Mouse (Mus musculus) spleen, postnatal 14 days (tissue): ENCODE data around the gene Mamstr.
A peak's percentile ranks its signal among the peaks of the same experiment; 100 is the strongest.

Source experiments
- DNase-seq, 2 experiments: peaks; one replicate each; pipeline ENCODE4 v3.0.0; 2021 to 2022; ENCODE audit warnings: low spot score in 2 of 2

Mamstr gene

DNA sequence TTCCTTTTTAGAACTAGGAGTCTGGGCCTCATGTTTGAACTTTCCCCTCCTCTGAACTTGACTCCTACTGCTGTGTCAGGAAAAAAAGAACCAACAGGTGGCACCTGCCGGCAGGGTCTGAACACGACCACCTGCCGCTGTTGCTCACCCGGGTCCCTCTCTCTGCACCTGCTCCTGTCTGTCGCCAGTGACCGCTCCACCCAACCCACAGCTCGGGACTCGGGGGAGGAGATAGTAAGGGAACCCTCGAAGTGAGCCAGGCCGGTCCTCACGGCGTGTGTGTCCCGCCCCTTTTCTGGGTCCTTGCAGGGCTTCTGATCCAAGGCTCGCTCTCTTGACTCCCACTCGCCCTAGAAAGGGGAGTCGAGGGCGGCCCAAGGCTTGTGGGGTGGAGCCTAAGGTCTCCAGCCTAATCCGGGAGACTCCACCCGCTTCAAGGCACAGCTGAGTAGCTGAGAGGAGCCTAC is at the start of gene Mamstr:
Gene Mamstr, plus strand, starts transcription at position 417 of the 467 bp plus-strand sequence.
- DNase-seq: no peak

DNA sequence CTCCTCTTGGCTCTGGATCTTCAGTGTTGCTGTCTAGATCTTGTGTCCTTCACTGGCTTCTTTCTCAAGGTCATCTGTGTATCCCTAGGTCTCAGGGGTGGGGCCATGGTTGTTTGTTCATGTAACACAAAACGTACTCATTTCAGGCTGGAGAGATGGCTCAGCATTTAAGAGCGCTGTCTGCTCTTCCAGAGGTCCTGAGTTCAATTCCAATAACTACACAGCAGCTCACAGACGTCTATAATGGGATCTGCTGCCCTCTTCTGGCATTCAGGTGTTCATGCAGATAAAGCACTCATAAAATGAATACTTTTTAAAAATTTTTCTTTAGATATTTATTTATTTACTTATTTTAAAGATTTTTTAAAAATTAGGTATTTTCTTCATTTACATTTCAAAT is 48.9 kb upstream of the Mamstr start:
- no peak for DNase-seq

DNA sequence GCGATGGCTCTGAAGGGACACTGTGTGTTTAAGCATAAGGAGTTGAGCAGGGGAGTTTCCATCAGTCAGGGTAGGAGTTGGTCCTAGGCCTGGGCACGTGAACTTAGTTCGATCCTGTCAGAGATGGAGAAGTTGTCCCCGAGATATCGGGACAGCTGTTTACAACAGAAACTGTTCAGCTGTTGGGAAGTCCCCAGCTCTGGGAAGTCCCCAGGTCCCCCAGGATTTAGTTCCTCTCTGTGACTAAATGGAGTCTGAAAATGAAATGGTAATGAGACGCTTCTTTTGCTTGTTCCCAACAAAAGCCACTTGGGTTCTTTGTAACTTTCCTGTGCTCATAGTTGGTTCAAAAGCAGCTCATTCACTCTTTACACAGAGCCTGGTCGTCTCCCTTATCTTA is 47.9 kb upstream of the Mamstr start:
- DNase-seq: no peak

DNA sequence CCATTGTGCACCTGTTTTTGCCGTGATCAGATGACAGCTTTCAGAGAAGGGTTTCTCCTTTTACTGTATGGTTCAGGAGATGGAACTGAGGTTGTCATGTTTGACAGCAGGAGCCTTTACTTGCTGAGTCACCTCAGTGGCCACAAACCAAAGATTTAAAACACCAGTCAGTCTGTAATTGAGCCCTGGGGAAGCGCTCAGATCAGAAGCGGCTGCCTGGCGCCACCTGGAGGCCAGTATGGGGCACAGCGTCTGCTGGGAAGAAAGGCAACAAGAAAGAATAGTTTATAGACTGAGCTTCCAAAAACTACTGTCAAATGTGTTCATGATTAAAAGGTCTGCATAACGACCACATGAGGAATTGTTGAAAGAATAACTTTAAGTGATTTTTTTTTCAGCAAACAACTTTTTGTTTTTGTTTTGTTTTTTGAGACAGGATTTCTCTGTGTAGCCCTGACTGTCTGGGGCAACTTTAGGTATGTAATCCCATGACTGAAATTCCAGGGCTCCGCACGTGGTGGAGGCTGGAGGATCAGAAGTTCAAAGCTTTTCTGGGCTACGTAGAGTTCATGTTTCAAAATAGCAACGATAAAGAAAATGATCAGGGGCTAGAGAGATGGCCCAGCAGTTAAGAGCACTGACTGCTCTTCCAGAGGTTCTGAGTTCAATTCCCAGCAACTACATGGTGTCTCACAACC is 46.5 kb upstream of the Mamstr start:
- DNase-seq: peak; percentile 37 to 70

DNA sequence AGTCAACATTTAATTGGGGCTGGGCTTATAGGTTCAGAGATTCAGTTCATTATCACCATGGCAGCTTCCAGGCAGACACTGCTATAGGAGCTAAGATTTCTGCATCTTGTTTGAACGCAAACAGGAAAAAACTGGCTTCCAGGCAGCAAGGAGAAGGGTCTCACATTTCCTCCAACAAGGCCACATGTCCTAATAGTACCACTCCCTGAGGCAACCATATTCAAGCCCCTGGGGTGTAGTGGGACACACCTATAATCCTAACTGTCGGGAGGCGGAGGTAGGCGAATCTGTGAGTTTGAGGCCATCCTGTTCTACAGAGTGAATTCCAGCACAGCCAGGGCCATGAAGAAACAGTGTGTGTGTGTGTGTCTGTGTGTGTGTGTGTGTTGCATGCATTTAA is 44.6 kb upstream of the Mamstr start:
- no peak for DNase-seq

DNA sequence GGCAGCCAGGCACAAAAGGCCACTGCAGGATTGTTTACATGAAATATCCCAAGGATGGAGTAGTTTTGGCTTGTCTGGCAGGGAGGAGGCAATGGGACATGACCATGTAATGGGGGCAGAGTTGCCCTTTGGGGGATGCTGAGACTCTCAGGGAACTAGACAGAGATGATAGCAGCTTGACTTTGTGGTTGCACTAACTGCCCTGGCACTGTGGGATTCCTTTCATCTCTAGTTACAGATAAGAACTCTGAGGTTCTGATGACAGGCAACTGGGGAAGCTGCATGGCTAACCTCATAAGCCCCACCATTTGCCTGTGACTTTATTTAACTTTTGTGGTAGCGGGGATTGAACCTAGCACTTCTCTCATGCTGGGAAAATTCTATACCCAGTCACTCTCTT is 43.7 kb upstream of the Mamstr start:
- DNase-seq: no peak

DNA sequence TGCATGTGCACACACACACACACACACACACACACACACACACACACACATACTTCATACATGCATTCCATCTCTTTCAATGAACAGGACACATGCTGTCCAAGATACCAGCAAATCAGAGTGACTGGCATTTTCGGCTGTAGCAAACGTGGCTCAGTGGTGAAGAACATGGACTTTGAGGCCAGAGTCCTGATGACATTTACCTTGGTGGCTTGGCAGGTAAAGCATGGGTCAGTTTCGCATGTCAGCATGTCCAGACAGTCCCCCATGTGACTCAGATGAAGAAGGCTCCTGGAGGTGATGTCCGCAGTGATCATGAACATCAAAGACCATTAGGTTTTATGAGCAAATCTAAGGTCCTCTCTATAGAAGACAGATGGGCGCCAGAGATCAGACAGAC is 42.8 kb upstream of the Mamstr start:
- no peak for DNase-seq

DNA sequence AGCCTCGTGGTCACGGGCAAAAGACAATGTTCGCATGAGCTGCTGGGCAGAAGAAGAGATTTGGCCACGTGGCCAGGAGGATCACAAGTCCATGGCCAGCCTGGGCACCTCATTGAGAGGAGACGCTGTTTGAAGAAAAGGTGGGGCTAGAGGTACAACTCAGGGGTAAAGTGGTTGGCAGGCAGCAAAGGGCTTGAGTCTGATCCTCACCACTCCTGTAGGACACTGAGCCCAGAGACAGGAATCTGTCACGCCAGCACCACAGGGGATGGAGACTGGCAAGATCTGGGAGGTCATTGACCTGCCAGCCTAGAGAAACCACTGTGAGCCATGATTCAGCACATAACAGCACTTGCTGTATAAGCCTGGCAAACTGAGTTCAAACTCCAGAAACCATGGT is 42.2 kb upstream of the Mamstr start:
- no peak for DNase-seq

DNA sequence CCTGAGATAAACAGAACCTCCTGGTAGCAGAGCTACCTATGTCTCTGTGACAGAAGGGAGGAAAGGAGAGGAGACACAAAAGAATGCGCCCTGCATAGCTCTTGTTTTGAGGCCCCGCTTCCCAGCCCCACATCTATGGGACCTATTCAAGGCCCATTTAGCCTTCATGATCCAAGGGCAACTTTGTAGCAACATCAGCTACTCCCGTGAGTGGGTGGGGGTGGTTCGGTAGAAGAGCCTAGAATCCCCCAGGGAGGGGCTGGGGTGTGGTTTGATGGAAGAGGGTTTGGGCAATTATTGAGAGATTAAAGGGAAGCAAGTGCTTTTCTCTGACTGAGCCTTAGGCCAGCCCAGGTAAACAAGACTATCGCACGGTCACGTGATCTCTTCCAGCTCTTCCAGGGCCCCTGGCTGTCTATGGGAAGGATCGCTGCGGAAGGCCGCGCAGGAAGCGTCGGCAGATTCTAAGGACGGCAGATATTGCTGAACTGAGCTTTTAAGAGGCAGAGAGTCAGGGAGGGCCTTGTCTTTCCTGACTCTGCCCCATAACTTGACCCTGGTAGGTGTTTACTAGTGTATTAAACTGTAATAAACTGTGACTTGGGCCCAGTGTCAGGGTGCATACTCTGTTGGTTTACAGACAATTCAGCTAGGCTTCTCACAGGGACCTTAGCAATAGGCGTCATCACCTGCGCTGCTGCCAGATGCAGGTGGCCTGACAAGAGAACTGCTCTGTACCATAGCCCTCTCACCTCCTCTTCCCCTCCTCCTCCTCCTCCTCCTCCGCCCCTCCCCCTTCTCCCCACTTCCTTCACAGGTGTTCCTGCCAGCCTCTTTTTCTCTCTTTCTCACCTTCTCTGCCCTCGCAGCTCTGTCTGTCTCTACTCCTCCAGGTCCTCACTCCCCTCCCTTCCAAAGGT is 40.6 kb upstream of the Mamstr start:
- DNase-seq: no peak

DNA sequence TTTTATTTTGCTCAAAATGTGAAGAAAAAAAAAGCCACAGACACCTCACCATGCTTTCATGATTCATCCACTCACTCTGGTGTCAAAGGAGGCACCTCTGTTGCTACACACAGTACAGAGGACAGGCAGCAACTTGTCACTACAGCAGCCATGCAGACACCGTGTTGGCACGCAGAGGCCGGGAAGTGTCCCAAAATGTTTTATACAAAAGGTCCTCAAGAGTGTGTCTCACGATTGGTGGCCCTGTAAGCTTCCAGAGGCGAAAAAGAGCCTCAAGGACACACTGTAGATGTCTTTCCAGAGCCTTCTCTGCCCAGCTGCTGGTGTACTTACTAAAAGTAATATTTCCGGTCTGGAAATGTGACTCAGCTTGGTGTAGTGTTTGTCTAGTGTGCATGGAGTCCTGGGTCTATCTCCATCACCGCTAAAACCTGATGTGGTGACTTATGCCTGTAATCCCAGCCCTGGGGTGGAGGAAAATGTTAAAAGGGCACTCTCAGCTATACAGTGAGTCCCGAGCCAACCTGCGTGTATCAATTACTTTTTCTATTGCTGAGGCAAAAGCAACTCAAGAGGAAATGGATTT is 34.0 kb upstream of the Mamstr start:
- no peak for DNase-seq

DNA sequence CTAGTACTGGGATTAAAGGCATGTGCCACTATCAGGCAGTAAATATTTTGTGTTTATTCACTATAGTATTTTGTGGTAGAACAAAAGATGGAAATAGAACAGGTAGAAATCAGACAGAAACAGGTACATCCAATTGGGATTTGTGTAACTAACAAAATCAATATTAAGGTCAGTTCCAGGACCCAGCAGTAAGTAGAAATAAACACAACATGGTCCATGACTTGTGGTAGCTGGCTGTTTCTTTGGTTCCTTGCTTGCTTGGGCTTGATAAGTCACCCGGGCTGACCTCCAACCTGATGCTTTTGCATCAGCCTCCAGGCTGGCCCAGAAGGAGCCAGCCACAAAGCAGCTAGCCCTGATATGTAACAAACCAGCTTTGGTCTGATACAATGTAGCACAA is 30.3 kb upstream of the Mamstr start:
- DNase-seq: no peak

DNA sequence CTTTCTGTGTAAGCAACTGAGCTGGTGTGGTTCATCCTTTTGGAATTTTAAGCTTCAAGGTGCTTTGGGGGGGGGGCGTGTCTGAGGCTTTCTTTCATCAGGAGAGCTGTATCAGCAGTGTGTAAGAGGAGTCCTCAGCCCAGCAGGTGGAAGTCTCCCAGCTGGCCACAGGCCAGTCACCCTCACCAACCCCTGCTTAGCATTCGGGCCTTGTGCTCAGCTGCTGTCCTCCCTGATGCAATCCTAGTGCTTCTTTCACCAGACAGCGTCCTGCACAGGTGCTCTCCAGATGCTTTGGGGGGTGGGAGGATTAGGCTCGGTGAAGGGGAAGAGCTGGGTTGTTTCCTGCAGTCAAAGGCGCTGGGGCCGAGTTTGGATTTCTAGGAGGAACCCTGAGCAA is 23.5 kb upstream of the Mamstr start:
- no peak for DNase-seq

DNA sequence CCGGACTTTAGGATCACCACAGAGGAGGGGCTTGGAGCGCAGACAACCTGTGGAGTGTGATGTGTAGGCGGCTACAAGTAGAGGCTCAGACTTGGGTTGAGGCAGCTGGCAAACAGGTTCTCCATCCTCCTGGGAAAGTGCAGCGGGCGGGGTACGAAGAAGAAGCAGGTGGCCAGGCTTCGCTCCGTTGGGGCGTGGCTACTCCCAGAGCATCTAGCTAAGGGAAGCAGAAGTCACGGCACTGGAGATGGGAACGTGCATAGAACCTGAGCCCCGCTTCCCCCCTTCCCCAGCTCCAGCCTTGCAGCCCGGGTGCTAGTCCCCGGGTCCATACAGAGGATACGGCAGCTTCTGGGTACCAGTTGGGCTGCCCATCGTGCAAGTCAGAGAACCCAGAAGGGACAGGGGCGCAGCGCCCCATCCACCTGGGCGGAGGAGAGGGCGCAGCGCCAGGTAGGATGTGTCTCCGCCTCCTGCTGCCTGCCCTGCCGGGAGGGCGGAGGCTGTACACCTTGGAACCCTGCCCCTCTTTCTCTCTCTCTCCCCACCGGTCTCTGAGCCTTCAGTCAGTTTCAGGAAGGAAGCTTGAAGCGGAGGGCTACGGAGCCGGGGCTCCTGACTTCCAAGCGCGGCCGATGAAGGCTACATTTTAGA is 22.6 kb upstream of the Mamstr start, which contains the start of gene Fut1:
Gene Fut1, plus strand, starts transcription at position 248 of the 654 bp plus-strand sequence.
- DNase-seq: no peak

DNA sequence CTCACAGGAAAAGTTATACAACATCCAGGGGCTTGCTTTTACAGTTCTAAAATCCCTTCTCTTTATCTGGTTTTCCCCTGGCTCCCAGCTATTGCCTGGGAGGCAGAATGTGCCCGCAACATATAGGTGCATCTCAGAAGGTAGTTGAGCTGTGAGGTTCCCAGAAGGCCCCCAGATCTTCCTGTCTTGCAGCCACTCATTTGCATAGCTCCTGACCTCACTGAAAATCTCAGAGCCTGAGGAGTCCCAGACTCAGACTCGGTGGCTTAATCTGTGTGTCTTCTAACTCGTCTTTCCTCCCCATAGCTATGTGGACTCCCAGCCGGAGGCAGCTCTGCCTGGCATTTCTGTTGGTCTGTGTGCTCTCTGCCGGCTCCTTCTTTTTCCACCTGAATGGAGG is 21.5 kb upstream of the Mamstr start:
- DNase-seq: no peak

DNA sequence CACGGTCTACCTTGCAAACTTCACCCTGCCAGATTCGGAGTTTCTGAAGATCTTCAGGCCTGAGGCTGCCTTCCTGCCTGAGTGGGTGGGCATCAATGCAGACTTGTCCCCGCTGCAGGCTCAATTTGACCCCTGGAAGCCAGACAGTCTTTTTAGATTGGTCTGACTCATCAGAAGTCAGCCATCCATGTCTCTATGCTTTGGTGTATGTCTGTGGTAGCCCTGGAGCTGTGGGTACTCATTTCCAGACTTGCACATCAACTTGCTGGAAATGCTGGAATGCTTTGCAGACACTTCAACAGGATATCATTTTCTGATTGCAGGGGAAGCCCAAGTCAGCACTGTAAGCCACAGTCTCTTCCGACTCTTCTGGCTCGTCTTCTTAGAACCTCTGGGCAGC is 20.2 kb upstream of the Mamstr start:
- no peak for DNase-seq

DNA sequence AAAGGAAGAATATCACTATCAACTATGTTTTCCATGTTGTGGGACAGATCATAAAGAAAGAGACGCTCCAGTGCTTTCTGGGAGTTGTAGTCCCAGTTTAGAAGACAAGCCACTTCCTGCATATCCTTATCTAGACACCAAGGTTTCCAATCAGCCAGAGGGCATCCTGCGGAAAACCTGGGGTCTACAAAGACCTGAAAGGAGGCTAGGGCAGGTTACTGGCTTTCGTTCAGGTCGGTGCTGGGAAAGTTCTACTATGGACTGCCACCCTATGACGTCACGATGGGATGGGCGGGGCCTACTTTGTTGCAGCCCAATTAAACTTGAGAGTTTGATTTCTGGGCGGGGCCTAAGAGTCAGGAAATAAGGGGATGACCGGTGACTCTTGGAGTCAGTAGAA is 18.3 kb upstream of the Mamstr start, which contains the start of gene Izumo1:
Gene Izumo1, plus strand, starts transcription at position 369 of the 400 bp plus-strand sequence.
- DNase-seq: no peak

DNA sequence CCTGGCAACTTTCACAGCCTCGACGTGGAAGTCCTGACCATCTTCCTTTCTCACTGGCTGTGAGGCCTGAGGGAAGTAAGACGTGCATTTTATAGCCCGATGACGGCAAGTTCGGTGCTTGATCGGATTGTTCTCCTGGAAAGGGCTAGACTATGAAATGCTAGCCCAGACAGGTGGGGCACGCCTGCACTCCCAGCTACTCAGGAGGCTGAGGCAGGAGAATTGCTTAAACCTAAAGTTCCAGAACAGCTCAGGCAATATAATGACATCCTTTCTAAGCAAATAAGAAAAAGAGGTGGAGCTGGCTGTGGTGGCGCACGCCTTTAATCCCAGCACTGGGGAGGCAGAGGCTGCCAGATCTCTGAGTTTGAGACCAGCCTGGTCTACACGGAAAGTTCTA is 16.3 kb upstream of the Mamstr start:
- no peak for DNase-seq

DNA sequence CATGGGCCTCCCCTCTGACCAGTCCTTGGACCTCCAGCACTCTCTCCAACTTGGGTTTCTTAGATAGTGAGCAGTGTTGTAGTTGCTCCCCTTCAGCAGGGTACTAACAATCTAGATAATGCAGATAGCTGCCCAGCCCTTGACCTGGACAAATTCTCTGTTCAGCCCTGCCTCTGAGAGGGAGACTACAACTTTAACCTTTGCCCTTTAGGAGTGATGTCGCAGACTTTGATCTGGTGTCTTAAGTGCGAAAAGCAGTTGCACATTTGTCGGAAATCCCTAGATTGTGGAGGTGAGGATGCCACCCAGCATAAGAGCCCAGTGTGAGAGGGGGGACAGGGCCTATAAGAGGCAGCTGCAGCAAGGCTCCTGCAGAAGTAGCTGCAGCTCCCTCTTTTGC is 15.1 kb upstream of the Mamstr start:
- DNase-seq: no peak

DNA sequence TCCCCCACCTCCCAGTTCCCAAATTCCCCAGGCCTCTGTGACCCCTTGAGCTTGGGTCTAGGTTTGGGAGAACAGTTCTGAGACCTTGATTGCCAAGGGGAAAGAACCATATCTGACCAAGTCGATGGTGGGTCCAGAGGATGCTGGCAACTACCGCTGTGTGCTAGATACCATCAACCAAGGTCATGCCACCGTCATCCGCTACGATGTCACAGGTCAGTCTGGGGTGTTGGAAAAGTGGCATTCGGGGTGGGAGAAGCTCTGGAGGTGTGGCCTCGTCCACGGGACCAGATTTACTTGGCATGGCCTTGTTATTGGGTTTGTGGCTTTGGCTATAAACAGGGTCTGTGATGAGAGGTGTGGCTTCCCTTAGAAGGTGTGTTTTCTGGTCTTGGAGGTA is 14.3 kb upstream of the Mamstr start:
- no peak for DNase-seq

DNA sequence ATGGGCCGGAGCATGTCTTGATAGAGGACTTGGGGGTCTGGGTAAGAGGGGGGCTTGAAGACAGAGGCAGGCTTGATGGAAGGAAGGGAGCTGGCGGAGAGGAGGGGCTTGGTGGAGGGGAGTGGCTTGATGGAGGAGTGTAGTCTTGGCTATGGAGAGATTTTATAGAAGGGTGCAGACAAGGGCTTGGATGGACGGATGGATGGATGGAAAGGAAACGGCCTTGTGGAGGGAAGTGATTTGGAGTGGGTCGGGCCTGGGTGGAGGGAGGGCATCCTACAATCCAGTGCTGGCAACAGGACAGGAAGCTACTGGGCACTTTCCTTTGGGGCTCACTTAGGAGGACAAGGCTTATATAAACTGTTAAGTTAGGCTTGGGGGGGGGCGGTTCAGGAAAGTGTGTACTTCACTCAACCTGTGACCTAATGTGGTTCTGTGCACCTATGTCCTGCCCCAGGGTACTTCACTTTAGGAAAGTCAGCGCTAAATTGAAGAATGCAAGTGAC is 13.2 kb upstream of the Mamstr start:
- DNase-seq: no peak

DNA sequence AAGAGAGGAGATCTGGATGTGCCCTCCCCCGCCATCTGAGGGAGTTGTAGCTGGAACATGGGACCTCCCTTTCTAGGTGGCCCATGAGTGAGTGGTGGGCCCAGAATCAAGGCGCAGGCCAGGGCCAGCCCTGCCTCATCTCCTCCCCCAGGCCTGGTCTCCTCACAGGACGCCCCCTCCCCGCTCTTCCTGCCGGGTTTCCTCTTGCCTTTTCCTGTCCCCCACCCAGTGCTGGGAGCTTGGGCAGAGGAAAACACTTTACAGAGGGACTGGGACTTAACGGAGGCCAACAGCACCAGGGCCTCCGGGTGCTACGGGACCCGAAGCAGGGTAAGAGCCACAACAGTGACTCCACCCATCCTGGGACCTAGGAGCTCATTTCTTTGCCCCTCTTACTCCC is 12.5 kb upstream of the Mamstr start, which contains the start of gene Rasip1:
Gene Rasip1, plus strand, starts transcription at position 228 of the 400 bp plus-strand sequence.
- no peak for DNase-seq
